ENCODE assay signal across 17 mouse cellular contexts in the genomic region with DNA sequence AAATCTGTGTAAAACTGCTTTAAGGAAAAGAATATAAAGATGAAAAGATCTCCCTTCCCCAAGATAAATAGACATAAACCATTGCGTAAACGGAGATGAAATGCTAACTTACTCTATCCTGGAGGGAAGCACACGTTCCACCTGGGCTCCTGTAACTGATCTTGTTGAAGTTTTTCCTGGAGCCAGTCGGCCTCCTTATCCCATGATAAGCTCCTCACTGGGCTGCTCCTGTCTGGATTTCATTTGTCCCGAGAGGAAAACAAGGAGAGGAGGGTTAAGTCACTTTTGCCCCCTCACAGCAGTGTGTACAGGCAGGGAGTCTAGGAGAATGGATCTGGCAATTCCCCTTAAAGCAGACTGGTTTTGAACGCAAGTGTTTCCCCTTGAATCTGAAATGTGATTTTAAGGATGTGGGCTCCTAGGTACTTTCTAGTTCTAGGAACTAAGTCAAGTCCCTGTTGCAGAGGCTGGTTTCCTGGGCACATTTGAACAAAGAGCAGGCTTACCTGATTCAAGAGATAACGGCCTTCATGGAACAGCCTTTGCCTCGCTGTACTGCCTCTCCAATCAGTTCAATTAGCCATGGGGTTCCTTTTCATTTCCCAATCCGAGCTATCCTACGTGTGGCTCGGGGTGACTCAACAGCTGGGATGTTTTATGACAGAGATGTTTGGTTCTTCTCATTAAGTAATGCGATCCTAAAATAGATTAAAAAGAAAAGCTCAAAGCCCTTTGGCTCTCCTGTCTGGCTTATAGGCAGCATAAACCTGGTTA. TPM values are rescaled to one million over a fixed set of nuclear protein-coding genes. Genes with fewer than 3 reads are reported as not detected.
DNase-seq lines count a peak whose midpoint lies in the region; ATAC-seq and TF ChIP-seq lines count a peak whose summit lies in the region.
"Had no signal": no experiment of that assay in that cellular context is flagged by ENCODE, and none has a peak within 500 bp of the region (broad histone marks: within the 10 kb centered on the region; RNA-seq: fewer than 3 reads in every experiment).

No protein-coding gene starts in this region.

- no peaks in the 10 kb centered on the region for H3K4me1 ChIP-seq in liver, adult 2 months (ENCODE audit: control insufficient read depth, insufficient read depth, low read length)
- H3K4me1 ChIP-seq in liver, embryonic 12.5 days, result no peaks in the 10 kb centered on the region
- peaks cover 7% of the 10 kb centered on the region; the same call in 1 of the 2 replicates for H3K4me1 ChIP-seq in embryonic facial prominence, embryonic 14.5 days (ENCODE audit: control insufficient read depth, insufficient read depth, low read length)

- TF ChIP-seq POLR2A in liver, adult 2 months (IDR thresholded peaks at IDR 0.05; ENCODE audit: extremely low read depth, insufficient read depth, low read length), result no peak
- no peak for TF ChIP-seq POLR2A in myocyte (IDR thresholded peaks at IDR 0.05; ENCODE audit: insufficient read length, low read depth)

- H3K4me3 ChIP-seq in liver, adult 2 months (ENCODE audit: insufficient read depth, low read depth, low read length), result no peak overlapping the region
- no peak overlapping the region for H3K4me3 ChIP-seq in liver, embryonic 12.5 days
- H3K4me3 ChIP-seq in embryonic facial prominence, embryonic 14.5 days (ENCODE audit: low read depth, low read length), result no peak overlapping the region
- peak overlapping the region; percentile 2 for H3K4me3 ChIP-seq in myocyte
- H3K4me3 ChIP-seq: liver, embryonic 15.5 days; neural tube, embryonic 13.5 days had no signal

- no peaks in the 10 kb centered on the region for H3K27me3 ChIP-seq in liver, adult 2 months (ENCODE audit: control insufficient read depth, insufficient read depth, low read length)
- H3K27me3 ChIP-seq in liver, embryonic 12.5 days (replicated peaks), result no peaks in the 10 kb centered on the region
- H3K27me3 ChIP-seq in embryonic facial prominence, embryonic 14.5 days (replicated peaks; ENCODE audit: control insufficient read depth, insufficient read depth, low read length), result no peaks in the 10 kb centered on the region
- H3K27me3 ChIP-seq in myocyte (ENCODE audit: control insufficient read depth, insufficient read depth, insufficient read length), result no peaks in the 10 kb centered on the region
- H3K27me3 ChIP-seq: CH12.LX; liver, embryonic 15.5 days; neural tube, embryonic 13.5 days had no signal

- DNase-seq in liver, adult 2 months (ENCODE audit: extremely low read depth, low read depth, low spot score), result peak; percentile 53
- DNase-seq in embryo, embryonic 10.5 days (ENCODE audit: low spot score), result peak; percentile 30
- DNase-seq in embryonic facial prominence, embryonic 14.5 days (ENCODE audit: low spot score), result peak; percentile 60
- DNase-seq in layer of hippocampus, adult 18-20 months (ENCODE audit: low spot score in 2 of 2), result no peak
- DNase-seq in gastrocnemius, adult 8-10 months (ENCODE audit: low spot score in 2 of 2), result no peak
- DNase-seq: adrenal gland, postnatal 10 days; cerebellum, postnatal 36 days; heart, adult 18-20 months; heart, postnatal 36 days; kidney, adult 8-10 months; layer of hippocampus, adult 9-11 months; thymus, postnatal 14 days had no signal

- no peaks in the 10 kb centered on the region for H3K79me2 ChIP-seq in liver, adult 2 months (ENCODE audit: control insufficient read depth, insufficient read depth, low read length)
- H3K79me2 ChIP-seq in myocyte (ENCODE audit: control insufficient read depth, insufficient read depth), result no peaks in the 10 kb centered on the region

- no peak overlapping the region for H3K4me2 ChIP-seq in liver, embryonic 12.5 days
- H3K4me2 ChIP-seq in embryonic facial prominence, embryonic 14.5 days (ENCODE audit: low read depth, low read length), result no peak overlapping the region
- peak overlapping the region; percentile 74 for H3K4me2 ChIP-seq in myocyte (ENCODE audit: low read depth)
- H3K4me2 ChIP-seq: liver, embryonic 15.5 days; neural tube, embryonic 13.5 days had no signal

- H3K9ac ChIP-seq in liver, adult 2 months (ENCODE audit: low read depth, low read length), result no peak overlapping the region
- H3K9ac ChIP-seq in liver, embryonic 12.5 days, result no peak overlapping the region
- no peak overlapping the region for H3K9ac ChIP-seq in embryonic facial prominence, embryonic 14.5 days (ENCODE audit: low read depth, low read length)
- H3K9ac ChIP-seq: liver, embryonic 15.5 days; neural tube, embryonic 13.5 days had no signal

- no peak for TF ChIP-seq CTCF in liver, adult 2 months (IDR thresholded peaks at IDR 0.05; ENCODE audit: low read depth, low read length)

- no peaks in the 10 kb centered on the region for H3K9me3 ChIP-seq in liver, embryonic 12.5 days (replicated peaks)
- H3K9me3 ChIP-seq in embryonic facial prominence, embryonic 14.5 days (ENCODE audit: control insufficient read depth, low read length), result no peaks in the 10 kb centered on the region
- H3K9me3 ChIP-seq: liver, embryonic 15.5 days; neural tube, embryonic 13.5 days had no signal

- 51% methylated on average over 12 of the region's 12 CpGs for WGBS in liver, adult 2 months
- 44% methylated on average over 12 of the region's 12 CpGs for WGBS in liver, embryonic 12.5 days (ENCODE audit: insufficient replicate concordance)
- WGBS in embryonic facial prominence, embryonic 14.5 days, result 16% methylated on average over 12 of the region's 12 CpGs

- no peaks in the 10 kb centered on the region for H3K36me3 ChIP-seq in liver, adult 2 months (ENCODE audit: control insufficient read depth, insufficient read depth, low read length)
- no peaks in the 10 kb centered on the region for H3K36me3 ChIP-seq in liver, embryonic 12.5 days
- H3K36me3 ChIP-seq in embryonic facial prominence, embryonic 14.5 days (ENCODE audit: control insufficient read depth, insufficient read depth, low read length), result no peaks in the 10 kb centered on the region
- H3K36me3 ChIP-seq in myocyte (ENCODE audit: control insufficient read depth, insufficient read depth), result no peaks in the 10 kb centered on the region
- H3K36me3 ChIP-seq: liver, embryonic 15.5 days; neural tube, embryonic 13.5 days had no signal

- no peak overlapping the region for H3K27ac ChIP-seq in liver, adult 2 months (replicated peaks; ENCODE audit: insufficient read depth, low read depth, low read length)
- H3K27ac ChIP-seq in liver, embryonic 12.5 days, result no peak overlapping the region
- 0 out of 2 replicates have a peak overlapping the region, but pooled peaks have one; percentile 10 for H3K27ac ChIP-seq in embryonic facial prominence, embryonic 14.5 days (replicated peaks; ENCODE audit: low read depth, low read length)
- H3K27ac ChIP-seq: liver, embryonic 15.5 days; neural tube, embryonic 13.5 days had no signal

- ATAC-seq in liver, embryonic 12.5 days, result no peak
- peak; percentile 41; the same call in 1 of the 2 replicates for ATAC-seq in embryonic facial prominence, embryonic 14.5 days (ENCODE audit: low read depth)

- H3ac ChIP-seq in myocyte (ENCODE audit: control insufficient read depth, insufficient read length), result no peak overlapping the region

TF ChIP-seq in myocyte, 11 proteins besides CTCF, POLR2A, EP300 and RAD21:
- TF ChIP-seq TCF3 (IDR thresholded peaks at IDR 0.05; ENCODE audit: insufficient read length, low read depth), result no peak
- TF ChIP-seq POLR2AphosphoS2 (IDR thresholded peaks at IDR 0.05; ENCODE audit: insufficient read length, low read depth), result no peak
- TF ChIP-seq MAX (IDR thresholded peaks at IDR 0.05; ENCODE audit: low read depth), result no peak
- peak in 2 of 3 experiments; percentile 38 to 47 for TF ChIP-seq MYOD1 (IDR thresholded peaks at IDR 0.05; ENCODE audit: control insufficient read depth in 1 of 3, insufficient read length in 2 of 3, low read depth in 2 of 3)
- TF ChIP-seq USF1 (IDR thresholded peaks at IDR 0.05; ENCODE audit: low read depth), result no peak
- peak; percentile 44; the same call in 1 of the 2 replicates for TF ChIP-seq CEBPB (IDR thresholded peaks at IDR 0.05; ENCODE audit: insufficient read depth, poor library complexity, severe bottlenecking)
- TF ChIP-seq E2F4 (IDR thresholded peaks at IDR 0.05; ENCODE audit: insufficient read depth), result no peak
- TF ChIP-seq REST (IDR thresholded peaks at IDR 0.05; ENCODE audit: insufficient read depth, insufficient read length), result no peak
- peak in 1 of 3 experiments; percentile 35 for TF ChIP-seq MYOG (IDR thresholded peaks at IDR 0.05; ENCODE audit: control insufficient read depth in 1 of 3, insufficient read depth in 1 of 3, insufficient read length in 2 of 3, low read depth in 2 of 3)
- no peak for TF ChIP-seq SRF (IDR thresholded peaks at IDR 0.05; ENCODE audit: control insufficient read depth, insufficient read length, low read depth)
- no peak for TF ChIP-seq TCF12 (IDR thresholded peaks at IDR 0.05; ENCODE audit: insufficient read depth, poor library complexity, severe bottlenecking)

RNA-seq across cellular contexts. Expression of a gene that starts 48.3 kb away (rescaled TPM):
- total RNA-seq in liver, adult 2 months (2014; rRNA removed), result 33.6 and 39.0 TPM in 2 replicates
- 4.8 and 5.3 TPM in 2 replicates for polyA plus RNA-seq in liver, adult 2 months (2012; rRNA removed)
- polyA plus RNA-seq in liver, embryonic 12.5 days (2016; fragmentation: Nextera tagmentation; extraction: Ambion mirVana), result 29.8 and 30.5 TPM in 2 replicates
- 71.3 and 76.9 TPM in 2 replicates for polyA plus RNA-seq in embryonic facial prominence, embryonic 14.5 days (2014; fragmentation: Nextera tagmentation; extraction: Ambion mirVana)
- polyA plus RNA-seq in myocyte (2012; fragmentation: generic; extraction: Trizol), result 106 TPM
- 100 to 1,000 TPM; 200 to 202 TPM for total RNA-seq in layer of hippocampus, adult 18-20 months (2021)
- 10 to 100 TPM in 2 of 4 experiments, 1 to 10 TPM in 2; 6.1 to 23.4 (median 9.1) TPM for total RNA-seq in gastrocnemius, adult 8-10 months (2022)

RNA-seq across cellular contexts. Expression of a gene that starts 48.5 kb away (rescaled TPM):
- total RNA-seq in liver, adult 2 months (2014; rRNA removed), result 5.1 and 7.5 TPM in 2 replicates
- 0.47 and 1.2 TPM in 2 replicates for polyA plus RNA-seq in liver, adult 2 months (2012; rRNA removed)
- polyA plus RNA-seq in liver, embryonic 12.5 days (2016; fragmentation: Nextera tagmentation; extraction: Ambion mirVana), result 1.1 and 1.7 TPM in 2 replicates
- polyA plus RNA-seq in embryonic facial prominence, embryonic 14.5 days (2014; fragmentation: Nextera tagmentation; extraction: Ambion mirVana), result 3.7 and 4.8 TPM in 2 replicates
- polyA plus RNA-seq in myocyte (2012; fragmentation: generic; extraction: Trizol), result 3.0 TPM
- 10 to 100 TPM; 27.7 to 33.2 TPM for total RNA-seq in layer of hippocampus, adult 18-20 months (2021)
- total RNA-seq in gastrocnemius, adult 8-10 months (2022), result 1 to 10 TPM in 1 of 4 experiments, under 1 TPM in 3; 0.80 to 2.5 (median 0.91) TPM

Comparison
In these comparisons a context has a peak if more than half of its experiments do, and no peak if none do; other contexts are left out.
1. DNase-seq: peak in liver, adult 2 months (single experiment), embryo, embryonic 10.5 days (single experiment) and embryonic facial prominence, embryonic 14.5 days (single experiment); none in layer of hippocampus, adult 18-20 months (0 of 2) and gastrocnemius, adult 8-10 months (0 of 2).